Mouse (Mus musculus): ENCODE measurements at regions not wholly inside any gene's neighbourhood (a gene's known extent, or its start where the extent isn't known, plus 50 kb on each side); places are given as distances from the start of the nearest gene placed in this dataset.

DNA sequence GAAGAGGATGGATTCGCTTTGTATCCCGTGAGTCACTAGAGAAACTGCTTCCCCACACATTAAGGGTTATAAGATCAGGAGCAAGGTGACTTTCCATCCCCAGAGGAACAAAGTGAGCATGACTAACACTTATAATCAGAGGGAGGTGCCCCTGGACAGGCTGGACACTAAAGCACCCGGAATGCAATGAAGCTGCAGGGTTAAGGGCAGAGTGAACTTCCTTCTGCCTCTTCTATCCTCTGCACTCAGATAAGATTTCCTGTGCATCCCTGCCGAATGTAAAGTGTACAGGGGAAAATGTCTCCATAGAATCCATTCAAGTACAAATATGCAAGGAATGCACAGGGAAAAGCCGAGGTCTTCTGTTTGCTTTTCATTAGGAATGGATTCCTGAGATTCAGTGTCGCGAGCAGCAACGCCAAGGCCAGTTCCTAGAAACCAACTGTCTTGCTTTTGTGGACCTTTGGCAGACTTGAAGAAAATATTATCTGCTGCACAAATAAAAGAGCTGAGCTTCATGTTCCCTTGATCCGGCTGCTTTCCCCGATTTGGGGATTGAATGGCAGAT is 58.5 kb upstream of the Fbxl7 start:
- no peak overlapping the region for H3K27ac ChIP-seq (ENCODE audit: low read length)
- no peaks in the 10 kb centered on the region for H3K27me3 ChIP-seq (ENCODE audit: control insufficient read depth, insufficient read depth, low read depth, low read length)
- H3K36me3 ChIP-seq (ENCODE audit: control insufficient read depth, insufficient read depth, low read length): no peaks in the 10 kb centered on the region
- H3K9ac ChIP-seq (ENCODE audit: low read depth, low read length): no peak overlapping the region
- H3K4me3 ChIP-seq (ENCODE audit: low read depth, low read length): no peak overlapping the region
- H3K9me3 ChIP-seq (replicated peaks; ENCODE audit: control insufficient read depth, low read length, poor library complexity, severe bottlenecking): peaks cover 4% of the 10 kb centered on the region; the same call in 1 of the 2 replicates
- H3K4me1 ChIP-seq (ENCODE audit: control insufficient read depth, insufficient read depth, low read length): no peaks in the 10 kb centered on the region
- no peak for ATAC-seq
- 13% methylated on average over 10 of the region's 10 CpGs for WGBS
- H3K4me2 ChIP-seq (ENCODE audit: low read length): no peak overlapping the region

- Histone ChIP-seq H3K27me3 (ENCODE audit: control insufficient read depth, insufficient read depth, low read depth, low read length) (no peaks in the 10 kb centered on the region), H3K4me3 (ENCODE audit: low read depth, low read length) (no peak overlapping the region), H3K9me3 (replicated peaks; ENCODE audit: control insufficient read depth, low read length, poor library complexity, severe bottlenecking) (no peaks in the 10 kb centered on the region), H3K27ac (ENCODE audit: low read length) (no peak overlapping the region), H3K9ac (ENCODE audit: low read depth, low read length) (no peak overlapping the region), H3K4me2 (ENCODE audit: low read length) (no peak overlapping the region), H3K36me3 (ENCODE audit: control insufficient read depth, insufficient read depth, low read length) (no peaks in the 10 kb centered on the region), H3K4me1 (ENCODE audit: control insufficient read depth, insufficient read depth, low read length) (no peaks in the 10 kb centered on the region)
- WGBS: 92% methylated on average over 2 of the region's 2 CpGs
- ATAC-seq: no peak
Observed at GRCm38 (mm10) chr15:26958980-26959379, 63.6 kb upstream of the Fbxl7 start.

DNA sequence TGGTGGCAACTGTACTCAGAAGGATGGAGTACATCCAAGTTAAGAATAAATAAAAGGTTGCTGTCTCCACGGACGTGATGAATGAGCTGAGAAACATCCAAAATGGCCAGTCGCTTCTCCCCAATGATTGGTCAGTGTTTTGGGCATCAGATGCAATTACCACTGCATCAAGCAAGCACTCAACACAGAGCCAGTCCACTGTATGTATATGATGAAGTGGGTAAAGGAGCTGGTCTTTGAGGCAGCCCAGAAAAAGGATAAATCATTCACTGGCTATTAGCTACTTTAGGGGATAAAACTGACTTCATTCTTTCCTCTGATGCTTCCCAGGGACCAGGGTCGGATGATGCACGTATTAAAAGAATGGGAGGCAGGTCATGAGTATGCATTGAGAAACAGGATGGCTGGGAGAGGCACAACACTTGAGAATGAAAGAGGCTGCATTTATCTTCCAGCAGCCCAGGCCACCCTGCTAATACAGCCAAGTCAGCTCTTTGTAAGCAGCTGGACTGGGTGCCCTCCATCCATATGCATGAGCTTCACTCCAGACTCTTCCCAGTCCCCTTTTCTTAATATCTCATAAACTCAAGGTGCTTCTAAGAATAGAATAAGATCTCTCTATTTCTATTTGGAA is 73.1 kb upstream of the Fbxl7 start:
- H3K9ac ChIP-seq (ENCODE audit: low read depth, low read length): no peak overlapping the region
- H3K27ac ChIP-seq (ENCODE audit: low read length): no peak overlapping the region
- ATAC-seq: 0 out of 2 replicates have a peak, but pooled peaks have one; percentile 67
- WGBS: 48% methylated on average over 5 of the region's 5 CpGs
- H3K4me3 ChIP-seq (ENCODE audit: low read depth, low read length): no peak overlapping the region
- peaks cover 3% of the 10 kb centered on the region; the same call in 1 of the 2 replicates for H3K4me1 ChIP-seq (ENCODE audit: control insufficient read depth, insufficient read depth, low read length)
- H3K9me3 ChIP-seq (replicated peaks; ENCODE audit: control insufficient read depth, low read length, poor library complexity, severe bottlenecking): no peaks in the 10 kb centered on the region
- no peaks in the 10 kb centered on the region for H3K36me3 ChIP-seq (ENCODE audit: control insufficient read depth, insufficient read depth, low read length)
- no peaks in the 10 kb centered on the region for H3K27me3 ChIP-seq (ENCODE audit: control insufficient read depth, insufficient read depth, low read depth, low read length)
- H3K4me2 ChIP-seq (ENCODE audit: low read length): no peak overlapping the region

DNA sequence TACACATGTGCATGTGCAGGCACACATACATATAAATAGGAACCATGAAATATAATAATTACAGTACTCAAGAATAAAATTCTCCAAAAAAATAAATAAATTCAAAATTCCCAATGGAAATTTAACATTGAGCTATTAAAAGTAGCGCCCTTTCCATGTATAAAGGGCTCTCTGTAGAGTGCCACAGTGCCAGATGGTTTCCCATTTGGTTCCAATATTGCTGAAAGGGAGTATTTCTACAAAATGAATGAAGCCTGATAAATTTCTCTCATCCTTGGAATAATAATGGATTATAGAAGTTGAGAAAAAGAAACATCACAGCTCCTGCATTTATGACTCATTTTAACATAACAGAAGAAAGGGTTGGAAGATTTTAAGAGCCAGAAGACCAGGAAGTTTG is 75.4 kb upstream of the Fbxl7 start:
- no peak for ATAC-seq

DNA sequence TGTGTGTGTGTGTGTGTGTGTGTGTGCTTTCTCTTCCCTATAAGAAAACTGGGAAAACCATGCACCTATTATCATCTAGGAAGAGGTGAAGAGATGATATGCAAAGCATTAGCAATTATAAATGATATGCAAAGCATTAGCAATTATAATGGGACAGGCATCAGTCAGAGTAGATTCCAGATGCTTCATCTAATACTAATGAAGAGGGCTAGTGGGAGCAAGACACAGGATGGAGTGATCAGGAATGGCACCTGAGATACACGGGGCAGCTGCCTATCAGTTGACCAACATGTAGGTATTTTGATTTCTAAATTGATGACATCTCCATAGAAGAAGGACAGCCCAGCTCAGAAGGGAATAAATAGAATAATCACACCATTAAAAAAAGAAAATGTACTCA is 97.7 kb upstream of the Fbxl7 start:
- H3K4me3 ChIP-seq (ENCODE audit: low read depth, low read length): no peak overlapping the region
- no peak for ATAC-seq
- whole genome bisulfite sequencing: 62% methylated on average over 1 of the region's 1 CpGs
- no peaks in the 10 kb centered on the region for H3K27me3 ChIP-seq (ENCODE audit: control insufficient read depth, insufficient read depth, low read depth, low read length)
- no peaks in the 10 kb centered on the region for H3K36me3 ChIP-seq (ENCODE audit: control insufficient read depth, insufficient read depth, low read length)
- no peak overlapping the region for H3K27ac ChIP-seq (ENCODE audit: low read length)
- no peaks in the 10 kb centered on the region for H3K9me3 ChIP-seq (replicated peaks; ENCODE audit: control insufficient read depth, low read length, poor library complexity, severe bottlenecking)
- H3K4me1 ChIP-seq (ENCODE audit: control insufficient read depth, insufficient read depth, low read length): no peaks in the 10 kb centered on the region
- H3K4me2 ChIP-seq (ENCODE audit: low read length): no peak overlapping the region
- H3K9ac ChIP-seq (ENCODE audit: low read depth, low read length): no peak overlapping the region

More for the DNA sequence above, 75.4 kb upstream of the Fbxl7 start:
- peaks cover 3% of the 10 kb centered on the region; the same call in 1 of the 2 replicates for H3K4me1 ChIP-seq (ENCODE audit: control insufficient read depth, insufficient read depth, low read length)
- 81% methylated on average over 1 of the region's 1 CpGs for WGBS
- H3K9ac ChIP-seq (ENCODE audit: low read depth, low read length): no peak overlapping the region
- no peak overlapping the region for H3K4me2 ChIP-seq (ENCODE audit: low read length)
- H3K36me3 ChIP-seq (ENCODE audit: control insufficient read depth, insufficient read depth, low read length): no peaks in the 10 kb centered on the region
- no peaks in the 10 kb centered on the region for H3K27me3 ChIP-seq (ENCODE audit: control insufficient read depth, insufficient read depth, low read depth, low read length)
- no peak overlapping the region for H3K4me3 ChIP-seq (ENCODE audit: low read depth, low read length)
- no peaks in the 10 kb centered on the region for H3K9me3 ChIP-seq (replicated peaks; ENCODE audit: control insufficient read depth, low read length, poor library complexity, severe bottlenecking)
- H3K27ac ChIP-seq (ENCODE audit: low read length): no peak overlapping the region

GRCm38 (mm10) chr15:27009069-27009468 is 113.7 kb upstream of the Fbxl7 start:
- 84% methylated on average over 4 of the region's 4 CpGs for WGBS
- ATAC-seq: no peak

DNA sequence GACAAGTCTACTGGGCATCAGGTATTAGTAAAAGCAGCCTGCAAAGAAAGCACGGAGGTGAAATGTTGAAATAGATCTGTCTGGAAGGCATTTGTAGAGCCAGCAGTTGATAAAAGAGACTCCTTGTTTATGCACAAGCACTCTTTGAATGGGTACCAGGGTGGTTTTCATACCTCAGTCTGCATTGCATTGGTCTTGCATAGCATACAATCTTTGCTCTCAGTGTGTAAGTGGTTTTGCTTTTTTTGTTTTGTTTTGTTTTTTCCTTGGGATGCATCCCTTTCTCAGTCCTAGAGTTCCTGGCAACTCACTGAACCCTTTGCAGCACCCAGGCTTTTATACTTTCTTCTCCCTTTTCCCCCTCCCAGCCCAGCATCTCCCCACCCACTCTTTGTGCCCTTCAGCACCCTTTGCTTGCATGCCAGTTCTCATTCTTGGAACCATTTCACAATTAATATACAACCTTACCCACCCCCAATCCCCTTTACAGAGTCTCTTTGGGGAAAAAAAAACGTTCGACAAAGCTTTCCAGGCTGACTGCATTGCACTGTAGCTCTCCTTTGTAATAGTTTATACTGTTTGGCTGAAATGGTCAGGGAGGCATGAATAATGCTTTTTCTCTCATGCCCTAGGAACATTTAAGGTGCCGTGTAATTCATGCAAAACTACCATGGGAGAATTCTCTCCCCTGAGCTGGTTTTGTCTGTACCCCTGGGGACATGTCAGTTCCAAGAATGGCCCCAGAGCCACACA is 118.7 kb upstream of the Fbxl7 start:
- H3K9me3 ChIP-seq (replicated peaks; ENCODE audit: control insufficient read depth, low read length, poor library complexity, severe bottlenecking): no peaks in the 10 kb centered on the region
- 13% methylated on average over 4 of the region's 4 CpGs for WGBS
- no peak overlapping the region for H3K9ac ChIP-seq (ENCODE audit: low read depth, low read length)
- no peaks in the 10 kb centered on the region for H3K27me3 ChIP-seq (ENCODE audit: control insufficient read depth, insufficient read depth, low read depth, low read length)
- peaks cover 11% of the 10 kb centered on the region for H3K4me1 ChIP-seq (ENCODE audit: control insufficient read depth, insufficient read depth, low read length)
- ATAC-seq: peak; percentile 88
- H3K4me2 ChIP-seq (ENCODE audit: low read length): no peak overlapping the region
- H3K27ac ChIP-seq (ENCODE audit: low read length): no peak overlapping the region
- no peak overlapping the region for H3K4me3 ChIP-seq (ENCODE audit: low read depth, low read length)
- no peaks in the 10 kb centered on the region for H3K36me3 ChIP-seq (ENCODE audit: control insufficient read depth, insufficient read depth, low read length)

More at GRCm38 (mm10) chr15:27009069-27009468, 113.7 kb upstream of the Fbxl7 start:
- Histone ChIP-seq H3K9me3 (replicated peaks; ENCODE audit: control insufficient read depth, low read length, poor library complexity, severe bottlenecking) (no peaks in the 10 kb centered on the region), H3K27ac (ENCODE audit: low read length) (no peak overlapping the region), H3K27me3 (ENCODE audit: control insufficient read depth, insufficient read depth, low read depth, low read length) (no peaks in the 10 kb centered on the region), H3K36me3 (ENCODE audit: control insufficient read depth, insufficient read depth, low read length) (no peaks in the 10 kb centered on the region), H3K4me1 (ENCODE audit: control insufficient read depth, insufficient read depth, low read length) (peaks cover 5% of the 10 kb centered on the region; the same call in 1 of the 2 replicates), H3K4me3 (ENCODE audit: low read depth, low read length) (no peak overlapping the region), H3K9ac (ENCODE audit: low read depth, low read length) (no peak overlapping the region), H3K4me2 (ENCODE audit: low read length) (no peak overlapping the region)

- ATAC-seq: no peak
- Histone ChIP-seq H3K9me3 (replicated peaks; ENCODE audit: control insufficient read depth, low read length, poor library complexity, severe bottlenecking) (no peaks in the 10 kb centered on the region), H3K27me3 (ENCODE audit: control insufficient read depth, insufficient read depth, low read depth, low read length) (no peaks in the 10 kb centered on the region), H3K4me1 (ENCODE audit: control insufficient read depth, insufficient read depth, low read length) (peaks cover 11% of the 10 kb centered on the region), H3K36me3 (ENCODE audit: control insufficient read depth, insufficient read depth, low read length) (no peaks in the 10 kb centered on the region), H3K4me2 (ENCODE audit: low read length) (no peak overlapping the region), H3K4me3 (ENCODE audit: low read depth, low read length) (no peak overlapping the region), H3K9ac (ENCODE audit: low read depth, low read length) (no peak overlapping the region), H3K27ac (ENCODE audit: low read length) (no peak overlapping the region)
- WGBS: 3% methylated on average over 1 of the region's 1 CpGs
Observed at GRCm38 (mm10) chr15:27014659-27014974, 119.2 kb upstream of the Fbxl7 start.

DNA sequence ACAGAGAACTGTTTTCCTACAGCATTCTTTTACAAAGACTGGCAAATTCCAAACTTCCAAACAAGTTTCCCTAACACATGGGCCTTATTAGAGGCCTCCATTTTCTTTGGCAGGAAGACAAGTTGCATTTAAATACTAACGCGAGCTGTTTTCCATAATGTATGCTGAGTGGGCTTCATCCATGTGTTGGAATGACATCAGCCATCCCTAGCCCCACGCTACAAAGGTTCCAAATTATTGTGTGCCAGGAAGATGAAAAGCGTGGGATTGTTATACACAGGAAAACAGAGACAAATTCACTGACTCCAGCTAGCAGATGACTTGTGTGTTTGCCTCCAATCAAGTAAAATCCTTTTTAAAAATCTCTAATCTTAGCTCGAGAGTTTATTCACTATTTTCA is 125.1 kb upstream of the Fbxl7 start:
- Histone ChIP-seq H3K4me1 (ENCODE audit: control insufficient read depth, insufficient read depth, low read length) (no peaks in the 10 kb centered on the region), H3K4me3 (ENCODE audit: low read depth, low read length) (no peak overlapping the region), H3K36me3 (ENCODE audit: control insufficient read depth, insufficient read depth, low read length) (no peaks in the 10 kb centered on the region), H3K9ac (ENCODE audit: low read depth, low read length) (no peak overlapping the region), H3K4me2 (ENCODE audit: low read length) (no peak overlapping the region), H3K9me3 (replicated peaks; ENCODE audit: control insufficient read depth, low read length, poor library complexity, severe bottlenecking) (no peaks in the 10 kb centered on the region), H3K27me3 (ENCODE audit: control insufficient read depth, insufficient read depth, low read depth, low read length) (no peaks in the 10 kb centered on the region), H3K27ac (ENCODE audit: low read length) (no peak overlapping the region)
- no peak for ATAC-seq
- 44% methylated on average over 5 of the region's 5 CpGs for WGBS

Measured in midbrain, embryonic 16.5 days (tissue).